Mouse (Mus musculus) telencephalon, adult 2 months (tissue): Measurements from ENCODE around the gene Padi3.

Experiments used
- DNase-seq: peaks from one replicate; pipeline ENCODE4 v3.0.0-alpha.2; 2011; ENCODE audit warnings: low read depth, low spot score

The Padi3 gene

GRCm38 (mm10) chr4:140810458-140811260 is at the start of gene Padi3:
Gene Padi3, minus strand, starts transcription at chr4:140810648.
- DNase-seq, result no peak

DNA sequence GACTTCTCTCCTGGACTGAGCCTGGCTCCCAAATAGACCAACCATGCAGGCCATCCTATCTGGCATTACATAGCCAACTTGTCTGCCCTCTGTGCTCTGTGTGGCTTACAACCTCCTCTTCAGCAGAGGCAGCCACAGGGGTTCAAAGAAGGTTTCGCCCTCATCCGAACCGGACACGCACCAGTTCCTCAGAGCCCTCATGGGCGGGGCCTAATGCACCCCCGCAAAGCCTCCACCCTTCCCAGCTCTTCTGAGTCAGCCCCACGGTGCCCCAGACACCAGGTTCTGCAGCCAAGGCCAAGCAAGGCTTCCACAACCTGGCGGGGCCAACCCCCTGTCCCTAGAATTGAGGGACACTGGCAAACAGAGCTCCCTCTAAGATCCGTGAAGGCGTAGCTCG is 48.8 kb upstream of the Padi3 start:
- DNase-seq, result no peak

DNA sequence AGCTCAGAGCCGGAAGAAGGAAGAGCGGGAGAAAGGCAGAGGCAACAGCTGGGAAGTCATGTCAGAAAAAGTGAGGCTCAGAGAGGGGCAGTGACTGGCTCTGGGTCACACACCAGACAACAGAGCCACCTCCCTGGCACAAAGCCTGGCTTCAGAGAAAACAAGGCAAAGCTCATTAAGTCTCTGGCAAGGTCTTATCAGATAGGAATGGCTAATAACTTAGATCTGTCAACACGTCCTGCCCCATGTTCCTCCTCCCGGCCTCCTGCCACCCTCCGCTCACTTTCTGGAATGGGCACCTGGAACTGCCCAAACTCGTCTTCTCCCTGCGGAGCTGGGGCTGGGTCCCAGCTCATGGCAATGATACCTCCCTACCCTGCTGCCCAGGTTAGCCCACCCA is 47.4 kb upstream of the Padi3 start:
- no peak for DNase-seq

GRCm38 (mm10) chr4:140857041-140857440 is 46.6 kb upstream of the Padi3 start:
- no peak for DNase-seq

GRCm38 (mm10) chr4:140855151-140855550 is 44.7 kb upstream of the Padi3 start:
- DNase-seq, result no peak

- DNase-seq, result no peak
These were observed 44.0 kb upstream of the Padi3 start for GRCm38 (mm10) chr4:140854455-140854864.

DNA sequence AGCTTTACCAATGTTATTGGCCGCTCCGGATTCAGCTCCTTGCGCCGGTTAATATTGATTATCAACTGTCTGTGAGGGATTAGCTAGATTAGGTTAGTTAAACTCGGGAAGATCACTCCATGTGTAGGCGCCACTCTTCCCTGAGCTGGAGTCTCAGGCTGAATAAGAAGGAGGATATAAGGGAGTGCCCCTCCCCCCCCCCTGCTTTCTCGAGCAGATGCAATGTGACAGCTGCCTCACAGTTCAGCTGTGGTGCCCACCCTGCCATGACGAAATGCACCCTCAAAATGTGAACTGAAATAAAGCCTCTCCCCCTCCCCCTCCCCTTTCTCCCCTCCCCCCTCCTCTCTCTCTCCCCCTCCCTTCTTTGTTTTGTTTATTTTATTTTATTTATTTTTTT is 43.2 kb upstream of the Padi3 start:
- DNase-seq, result no peak

DNA sequence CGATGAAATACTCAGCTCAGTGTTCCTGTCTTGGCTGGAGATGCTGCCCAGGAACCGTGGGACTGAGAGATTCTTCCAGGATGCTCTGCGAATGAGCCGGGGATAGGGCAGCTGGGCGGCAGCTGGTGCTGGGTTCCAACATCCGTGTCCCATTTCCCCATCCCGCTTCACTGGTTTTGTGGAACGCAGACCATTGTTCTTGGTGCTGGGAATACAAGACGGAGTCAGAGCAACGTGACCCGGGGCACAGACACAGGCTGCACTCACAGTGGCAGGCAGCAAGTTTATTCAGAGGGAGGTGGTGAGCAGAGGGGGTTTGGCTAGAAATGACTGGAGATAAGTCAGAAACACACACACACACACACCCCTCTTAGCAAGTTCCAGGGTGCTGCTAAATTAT is 38.9 kb upstream of the Padi3 start:
- no peak for DNase-seq

- DNase-seq, result no peak
These were observed 35.2 kb upstream of the Padi3 start, which contains the start of gene Padi1 for GRCm38 (mm10) chr4:140845666-140846065. Gene Padi1, minus strand, starts transcription at chr4:140845778.

DNA sequence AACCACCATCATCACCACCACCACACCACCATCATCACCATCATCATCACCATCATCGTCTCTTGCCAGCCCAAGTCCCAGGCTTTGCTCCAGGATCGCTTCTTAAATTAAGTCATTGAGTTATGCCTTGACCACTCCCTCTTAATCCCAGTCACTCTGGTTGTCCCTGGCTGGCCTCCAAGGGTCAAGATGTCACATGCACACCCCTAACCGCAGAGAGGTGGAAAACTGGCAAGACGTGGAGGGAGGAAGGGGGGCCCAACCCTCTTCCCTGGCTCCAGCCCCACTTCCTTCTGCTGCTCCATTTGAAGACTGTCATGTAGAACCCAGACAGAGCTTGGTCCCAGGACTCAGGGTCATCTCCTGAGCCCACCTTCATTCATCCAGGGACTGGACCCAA is 34.5 kb upstream of the Padi3 start:
- DNase-seq, result no peak

DNA sequence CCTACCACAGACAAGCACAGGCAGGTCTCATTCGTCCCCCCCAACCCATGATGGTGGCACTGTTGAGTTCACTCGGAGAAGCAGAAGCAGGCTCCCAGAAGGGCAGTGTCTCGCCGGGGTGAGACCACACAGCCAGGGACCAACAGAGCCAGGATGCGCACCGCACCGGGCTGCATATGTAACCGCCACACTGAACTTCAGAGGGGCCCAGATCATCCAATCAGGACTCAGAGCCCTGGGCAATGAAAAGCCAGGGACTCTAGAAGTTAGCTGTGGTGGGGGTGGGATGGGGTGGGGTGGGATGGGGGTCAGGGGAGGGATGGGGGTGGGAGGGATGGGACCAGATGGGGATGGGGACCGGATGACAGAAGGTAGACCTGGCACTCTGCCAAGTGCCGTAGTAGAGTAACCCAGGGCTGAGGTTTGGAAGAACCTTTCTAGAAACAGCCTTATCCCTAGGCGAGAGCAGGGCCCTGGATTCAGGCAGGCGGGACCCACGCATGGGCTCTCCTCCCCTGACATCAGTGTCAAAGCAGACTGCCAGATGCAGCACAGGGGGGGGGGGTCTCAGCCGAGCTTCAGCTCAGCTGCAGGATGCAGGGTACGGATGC is 33.3 kb upstream of the Padi3 start:
- DNase-seq, result no peak

DNA sequence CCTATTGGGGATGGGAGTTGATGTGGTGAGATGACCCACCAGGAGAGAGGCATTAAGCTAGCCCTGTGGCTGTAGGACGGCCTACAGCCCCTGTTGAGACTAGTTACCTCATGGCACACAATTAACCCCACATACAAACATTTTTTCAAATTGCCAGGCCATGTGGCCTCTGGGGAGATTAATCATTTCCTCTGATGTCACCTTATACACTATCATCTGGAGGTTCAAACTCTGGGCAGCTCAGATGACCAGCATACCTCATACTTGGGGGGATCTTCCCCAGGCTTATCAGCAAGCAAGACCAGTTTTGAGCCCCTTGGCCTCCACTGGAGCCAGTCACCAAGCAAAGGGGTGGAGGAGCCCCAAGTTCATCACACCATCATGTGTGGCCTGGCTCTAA is 32.5 kb upstream of the Padi3 start:
- no peak for DNase-seq

DNA sequence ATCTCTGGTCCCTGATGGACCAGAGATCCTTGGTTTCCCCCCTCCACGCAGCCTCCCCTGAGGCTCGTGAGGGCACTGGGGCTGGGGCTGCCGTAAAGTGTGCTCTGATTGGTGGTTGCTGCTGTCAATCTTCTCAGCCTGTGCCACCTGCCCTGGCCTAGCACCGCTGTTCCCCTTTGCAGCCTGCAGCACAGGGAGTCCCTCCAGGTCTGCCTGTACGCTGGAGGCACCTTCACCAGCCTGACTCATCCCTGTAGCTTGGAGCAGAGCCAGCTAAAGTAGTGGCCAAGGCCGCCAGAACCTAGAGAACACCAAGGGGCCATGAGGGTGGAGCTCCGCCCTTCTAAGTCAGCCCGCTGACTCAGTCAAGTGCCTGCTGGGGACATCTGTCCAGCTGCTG is 27.4 kb upstream of the Padi3 start:
- no peak for DNase-seq

- DNase-seq, result no peak
These were observed 25.9 kb upstream of the Padi3 start for GRCm38 (mm10) chr4:140836208-140836866.

DNA sequence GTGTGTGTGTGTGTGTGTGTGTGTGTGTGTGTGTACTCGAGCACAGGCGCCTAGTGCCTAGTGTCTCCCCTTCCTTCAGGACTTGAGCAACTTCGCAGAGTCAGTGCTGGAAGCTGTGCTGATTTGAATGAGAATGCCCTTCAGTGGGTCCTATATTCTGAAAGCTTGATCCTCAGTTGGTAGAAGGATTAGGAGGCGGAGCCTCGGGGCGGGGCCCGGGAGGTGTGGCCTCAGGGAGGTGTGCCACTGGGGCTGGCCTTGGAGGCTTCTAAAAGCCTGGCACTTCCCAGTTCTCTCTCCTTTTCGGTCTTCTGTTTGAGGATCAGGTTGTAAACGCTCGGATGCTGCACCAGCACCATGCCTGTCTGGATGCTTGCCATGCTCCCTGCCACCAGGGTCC is 25.2 kb upstream of the Padi3 start:
- DNase-seq, result no peak

DNA sequence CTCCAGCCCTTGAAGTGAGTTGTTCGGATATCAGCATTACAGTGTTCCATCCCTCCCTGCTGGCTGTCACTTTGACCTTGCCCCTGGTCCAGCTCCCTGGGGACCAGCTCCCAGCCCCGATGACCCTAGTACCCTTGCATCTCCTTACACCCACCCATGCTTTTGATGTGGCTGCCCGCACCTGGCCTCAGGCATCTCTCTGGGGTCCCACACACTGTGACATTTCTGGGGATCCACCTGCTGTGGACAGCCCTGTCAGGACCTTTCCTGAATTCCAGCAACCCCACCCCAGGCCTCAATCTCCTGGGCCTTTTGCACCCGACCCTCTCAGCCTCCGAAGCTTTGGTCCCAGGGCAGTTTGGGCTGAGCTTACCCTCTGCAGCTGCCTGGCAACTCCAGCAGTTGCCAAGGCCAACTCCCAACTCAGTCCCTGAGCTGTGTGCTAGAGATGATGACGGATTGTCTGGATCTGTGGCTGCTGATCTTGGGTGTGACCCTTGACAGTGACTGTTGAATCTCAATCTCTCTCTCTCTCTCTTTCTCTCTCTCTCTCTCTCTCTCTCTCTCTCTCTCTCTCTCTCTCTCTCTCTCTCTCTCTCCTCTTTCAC is 24.0 kb upstream of the Padi3 start:
- no peak for DNase-seq

GRCm38 (mm10) chr4:140832821-140833220 is 22.4 kb upstream of the Padi3 start:
- no peak for DNase-seq

DNA sequence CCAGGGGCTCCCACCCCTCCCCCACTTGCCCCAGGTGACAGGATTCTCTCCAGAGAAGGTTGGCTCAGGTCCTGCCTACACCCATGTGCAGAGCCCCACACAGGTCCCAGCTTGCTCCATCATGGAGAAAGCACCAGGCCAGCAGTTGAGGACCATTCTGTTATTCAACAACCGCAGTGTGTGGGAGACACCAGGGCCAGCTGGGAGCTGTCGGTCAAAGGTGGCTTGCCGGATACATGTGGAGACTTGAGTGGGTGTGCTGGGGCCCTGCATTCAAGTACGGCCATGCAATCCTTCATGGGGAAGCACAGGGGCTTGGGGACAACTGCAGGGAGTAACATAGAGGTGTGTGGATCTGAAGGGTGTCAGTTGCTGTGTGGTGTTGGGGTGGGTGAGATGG is 21.4 kb upstream of the Padi3 start:
- no peak for DNase-seq

DNA sequence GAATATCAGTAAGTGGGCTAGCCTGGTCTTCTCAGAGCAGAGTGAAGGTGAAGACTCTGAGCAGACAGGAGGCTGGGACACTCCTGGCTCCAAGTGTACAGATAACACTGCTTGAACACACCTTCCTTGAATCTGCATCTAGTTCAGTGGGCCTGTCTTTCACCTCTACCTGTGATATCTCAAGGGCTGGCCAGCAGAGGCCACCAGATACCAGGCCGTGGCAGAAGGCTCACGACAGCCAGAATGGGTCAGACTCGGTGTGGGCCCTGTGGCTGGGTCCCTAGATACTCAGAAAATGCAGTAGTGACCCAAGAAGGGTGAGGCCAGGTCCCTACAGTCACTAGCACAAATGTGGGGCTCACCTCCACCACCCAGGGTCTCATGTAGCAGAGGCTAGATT is 16.8 kb upstream of the Padi3 start:
- DNase-seq, result no peak

- DNase-seq, result no peak
These were observed 15.5 kb upstream of the Padi3 start for GRCm38 (mm10) chr4:140825942-140826341.

GRCm38 (mm10) chr4:140821988-140822387 is 11.5 kb upstream of the Padi3 start:
- DNase-seq, result peak; percentile 10

DNA sequence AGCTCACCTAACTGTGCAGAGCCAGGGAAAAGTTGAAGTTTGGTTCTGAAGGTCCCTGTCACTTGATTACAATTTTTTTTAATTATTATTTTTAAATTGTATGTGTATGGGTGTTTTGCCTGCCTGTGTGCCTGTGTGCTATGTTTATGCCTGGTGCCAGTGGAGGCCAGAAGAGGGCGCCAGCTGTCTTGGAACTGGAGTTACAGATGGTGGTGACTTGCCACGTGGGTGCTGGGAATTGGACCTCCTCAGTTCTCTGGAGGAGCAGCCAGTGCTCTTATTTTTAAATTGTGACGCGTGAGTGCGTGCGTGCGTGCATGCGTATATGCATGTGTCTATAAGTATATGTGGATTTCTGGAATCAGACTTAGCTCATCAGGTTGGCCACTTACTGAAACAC is 7.0 kb upstream of the Padi3 start:
- DNase-seq, result no peak
